Mouse (Mus musculus) stomach, postnatal 0 days (tissue): ENCODE measurements around the gene Eps8l2.

Experiments used
- CTCF ChIP-seq: IDR thresholded peaks from 2 replicates; pipeline ENCODE4 v1.5.1; 2016; ENCODE audit warnings: antibody characterized with exemption, low read depth, mild to moderate bottlenecking, moderate library complexity
- EP300 ChIP-seq: optimal IDR thresholded peaks from 2 replicates; pipeline ENCODE3; 2016; ENCODE audit warnings: antibody characterized with exemption

DNA sequence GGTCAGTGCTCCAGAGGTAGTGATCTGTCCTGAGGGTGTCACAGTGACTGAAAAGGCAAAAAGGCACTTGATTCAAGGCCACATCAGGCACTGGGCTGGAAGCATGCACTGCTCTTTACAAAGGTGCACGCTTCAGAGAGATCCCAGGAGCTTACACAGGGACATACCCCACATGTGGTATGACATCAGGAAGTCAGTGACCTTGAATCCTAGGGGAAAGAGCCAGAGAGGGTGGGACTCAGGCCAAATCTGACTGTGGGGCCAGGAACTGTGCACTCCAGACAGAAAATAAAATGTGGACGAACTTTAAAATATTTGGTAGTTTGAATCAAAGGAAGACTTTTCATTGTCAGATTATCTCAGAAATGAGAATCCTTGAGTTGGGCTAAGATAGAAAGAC is 24.3 kb upstream of the Eps8l2 start:
- TF ChIP-seq CTCF = no peak
- no peak for TF ChIP-seq EP300
